Comparison of ENCODE assay signal across 8 mouse cellular contexts in genomic region chr8:94191101-94191691, GRCm38 (mm10). TPM values are rescaled to one million over a fixed set of nuclear protein-coding genes. Genes with fewer than 3 reads are reported as not detected.
DNase-seq lines count a peak whose midpoint lies in the region; ATAC-seq and TF ChIP-seq lines count a peak whose summit lies in the region.

No protein-coding gene starts in this region.

- 0 out of 2 replicates have a peak, but pooled peaks cover under 1% of the 10 kb centered on the region for H3K27me3 ChIP-seq in E14TG2a.4 (ENCODE audit: insufficient read depth, low read length)
- no peaks in the 10 kb centered on the region; the same call in 1 of the 2 replicates for H3K27me3 ChIP-seq in liver, embryonic 14.5 days (ENCODE audit: control insufficient read depth, insufficient read depth, low read length)

- no peak for TF ChIP-seq CTCF in E14TG2a.4 (conservative IDR thresholded peaks at IDR 0.05; ENCODE audit: low read length)
- TF ChIP-seq CTCF in liver, embryonic 14.5 days (IDR thresholded peaks at IDR 0.05; ENCODE audit: low read depth), result no peak

- H3K4me3 ChIP-seq in E14TG2a.4 (replicated peaks; ENCODE audit: low read length), result peak overlapping the region; percentile 58
- peak overlapping the region; percentile 34 for H3K4me3 ChIP-seq in brown adipose tissue, adult 24 weeks (ENCODE audit: insufficient read depth, low read depth, low read length)
- peak overlapping the region; percentile 56 to 65 for H3K4me3 ChIP-seq in liver, embryonic 14.5 days (ENCODE audit: insufficient read depth in 1 of 2, low read depth in 2 of 2, low read length in 2 of 2)

- TF ChIP-seq EP300 in liver, embryonic 14.5 days (IDR thresholded peaks at IDR 0.05; ENCODE audit: low read depth), result no peak

- H3K9me3 ChIP-seq in E14TG2a.4 (ENCODE audit: low read length), result no peaks in the 10 kb centered on the region
- no peaks in the 10 kb centered on the region for H3K9me3 ChIP-seq in liver, embryonic 14.5 days (ENCODE audit: control insufficient read depth, low read length)

- WGBS in liver, embryonic 14.5 days (ENCODE audit: insufficient replicate concordance), result 8% methylated on average over 21 of the region's 21 CpGs

- H3K4me2 ChIP-seq in liver, embryonic 14.5 days (ENCODE audit: low read depth), result peak overlapping the region; percentile 74

- peak; percentile 34; the same call in 1 of the 2 replicates for ATAC-seq in liver, embryonic 14.5 days (ENCODE audit: insufficient read depth)

- peak overlapping the region; percentile 42; the same call in 1 of the 2 replicates for H3K27ac ChIP-seq in brown adipose tissue, adult 24 weeks (replicated peaks; ENCODE audit: low read depth, low read length)
- H3K27ac ChIP-seq in liver, embryonic 14.5 days, result no peak overlapping the region; the same call in 1 of the 2 replicates

- peak overlapping the region; percentile 73 for H3K9ac ChIP-seq in liver, embryonic 14.5 days (replicated peaks)

- H3K36me3 ChIP-seq in E14TG2a.4 (ENCODE audit: insufficient read depth, low read length), result no peaks in the 10 kb centered on the region
- H3K36me3 ChIP-seq in liver, embryonic 14.5 days (replicated peaks; ENCODE audit: control insufficient read depth, insufficient read depth, low read depth), result no peaks in the 10 kb centered on the region

- DNase-seq in gastrocnemius, postnatal 25 days, result peak; percentile 67
- DNase-seq in induced T-regulatory cell, adult 2 months (ENCODE audit: low read depth), result peak; percentile 85
- peak in 2 of 3 experiments; percentile 73 to 77 for DNase-seq in liver, embryonic 14.5 days (ENCODE audit: low read depth in 3 of 3, low spot score in 3 of 3)
- peak; percentile 71 for DNase-seq in naive thymus-derived CD4-positive, alpha-beta T cell, adult 2 months (ENCODE audit: low read depth)
- DNase-seq in thymus, postnatal 36 days, result peak; percentile 70 to 82
- DNase-seq in frontal cortex, postnatal 14 days (ENCODE audit: low spot score in 2 of 2), result no peak

- H3K4me1 ChIP-seq in E14TG2a.4 (replicated peaks; ENCODE audit: low read depth, low read length), result peaks cover 58% of the 10 kb centered on the region
- peaks cover 3% of the 10 kb centered on the region for H3K4me1 ChIP-seq in brown adipose tissue, adult 24 weeks (ENCODE audit: control insufficient read depth, insufficient read depth, insufficient read length, low read length)
- peaks cover 32 to 37% of the 10 kb centered on the region in 2 experiments for H3K4me1 ChIP-seq in liver, embryonic 14.5 days (replicated peaks; ENCODE audit: control insufficient read depth in 2 of 2, insufficient read depth in 2 of 2, low read length in 1 of 2)

RNA-seq across cellular contexts. Expression of gene Mt1, which starts 12.3 kb away (rescaled TPM):
- polyA plus RNA-seq in brown adipose tissue, adult 24 weeks (2012; ENCODE audit: insufficient read depth, insufficient read length, missing spikeins), result 526 and 987 TPM in 2 replicates
- total RNA-seq in gastrocnemius, postnatal 25 days (2021), result 10 to 100 TPM; 63.7 to 91.7 TPM
- 3,236 and 4,039 TPM in 2 replicates for polyA plus RNA-seq in liver, embryonic 14.5 days (2012; rRNA removed)
- 5,334 and 6,015 TPM in 2 replicates for polyA plus RNA-seq in liver, embryonic 14.5 days (2014; fragmentation: Nextera tagmentation; extraction: Ambion mirVana)

RNA-seq across cellular contexts. Expression of gene Mt2, which starts 18.7 kb away (rescaled TPM):
- 62.4 and 160 TPM in 2 replicates for polyA plus RNA-seq in brown adipose tissue, adult 24 weeks (2012; ENCODE audit: insufficient read depth, insufficient read length, missing spikeins)
- 100 to 1,000 TPM in 1 of 2 experiments, 10 to 100 TPM in 1; 61.6 to 106 TPM for total RNA-seq in gastrocnemius, postnatal 25 days (2021)
- 1,629 and 2,197 TPM in 2 replicates for polyA plus RNA-seq in liver, embryonic 14.5 days (2012; rRNA removed)
- polyA plus RNA-seq in liver, embryonic 14.5 days (2014; fragmentation: Nextera tagmentation; extraction: Ambion mirVana), result 1,576 and 1,601 TPM in 2 replicates

RNA-seq across cellular contexts. Expression of gene Nup93, which starts 23.2 kb away (rescaled TPM):
- 5.0 and 6.4 TPM in 2 replicates for polyA plus RNA-seq in brown adipose tissue, adult 24 weeks (2012; ENCODE audit: insufficient read depth, insufficient read length, missing spikeins)
- total RNA-seq in gastrocnemius, postnatal 25 days (2021), result 10 to 100 TPM in 1 of 2 experiments, 1 to 10 TPM in 1; 9.8 to 10.1 TPM
- 23.2 and 28.2 TPM in 2 replicates for polyA plus RNA-seq in liver, embryonic 14.5 days (2012; rRNA removed)
- 38.7 and 43.2 TPM in 2 replicates for polyA plus RNA-seq in liver, embryonic 14.5 days (2014; fragmentation: Nextera tagmentation; extraction: Ambion mirVana)

RNA-seq across cellular contexts. Expression of gene Mt3, which starts 38.8 kb away (rescaled TPM):
- polyA plus RNA-seq in brown adipose tissue, adult 24 weeks (2012; ENCODE audit: insufficient read depth, insufficient read length, missing spikeins), result not detected in 2 replicates
- 1 to 10 TPM; 5.0 to 5.1 TPM for total RNA-seq in gastrocnemius, postnatal 25 days (2021)
- 0.10 and 0.30 TPM in 2 replicates for polyA plus RNA-seq in liver, embryonic 14.5 days (2012; rRNA removed)
- 0.61 TPM in 1 of 2 replicates, not detected in the other for polyA plus RNA-seq in liver, embryonic 14.5 days (2014; fragmentation: Nextera tagmentation; extraction: Ambion mirVana)

RNA-seq across cellular contexts. Expression of gene Mt4, which starts 54.2 kb away (rescaled TPM):
- not detected in 2 replicates for polyA plus RNA-seq in brown adipose tissue, adult 24 weeks (2012; ENCODE audit: insufficient read depth, insufficient read length, missing spikeins)
- total RNA-seq in gastrocnemius, postnatal 25 days (2021), result not detected
- polyA plus RNA-seq in liver, embryonic 14.5 days (2012; rRNA removed), result 1.4 and 2.1 TPM in 2 replicates
- 1.7 and 1.8 TPM in 2 replicates for polyA plus RNA-seq in liver, embryonic 14.5 days (2014; fragmentation: Nextera tagmentation; extraction: Ambion mirVana)

Comparison
In these comparisons a context has a peak if more than half of its experiments do, and no peak if none do; other contexts are left out.
1. DNase-seq: peak in gastrocnemius, postnatal 25 days (single experiment), induced T-regulatory cell, adult 2 months (single experiment), liver, embryonic 14.5 days (2 of 3), naive thymus-derived CD4-positive, alpha-beta T cell, adult 2 months (single experiment) and thymus, postnatal 36 days (2 of 2); none in frontal cortex, postnatal 14 days (0 of 2).
2. Peak in every context shown above with its lines, with median percentiles within 50 percentile points of each other: H3K4me3 ChIP-seq.